Mouse (Mus musculus) bone marrow, adult 2 months (tissue): Measurements from ENCODE around the gene Il15ra.

Experiments used
- CTCF ChIP-seq: fragments of 200-500 bp; IDR thresholded peaks from 2 replicates; pipeline ENCODE4 v1.5.1; 2011; ENCODE audit warnings: low read length, control low read depth; ENCODE audit not compliant: control insufficient read depth, insufficient read depth
- POLR2A ChIP-seq: fragments of 200-500 bp; IDR thresholded peaks from 2 replicates; pipeline ENCODE4 v1.6.1; 2011; ENCODE audit warnings: low read depth, mild to moderate bottlenecking, control low read depth, low read length, borderline replicate concordance; ENCODE audit not compliant: control insufficient read depth

DNA sequence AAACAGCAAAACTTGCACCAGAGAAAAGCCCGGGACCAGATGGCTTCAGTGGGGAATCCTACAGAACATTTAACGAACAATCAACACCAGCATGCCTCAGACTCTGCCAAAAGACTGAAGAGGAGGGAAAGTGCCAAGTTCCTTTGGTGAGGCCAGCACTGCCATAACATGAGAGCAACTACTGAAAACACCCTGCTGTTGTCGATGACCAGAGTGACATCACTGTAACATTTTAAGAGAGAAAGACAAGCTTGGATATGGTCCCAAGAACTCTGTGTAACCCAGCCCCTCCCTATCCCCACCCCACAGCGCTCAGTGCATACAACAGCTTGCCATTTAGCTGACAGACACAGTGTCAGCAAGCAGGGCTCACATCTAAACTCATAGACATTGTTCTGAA lies 60.6 kb downstream of the Il15ra start:
- TF ChIP-seq CTCF (no peak), POLR2A (no peak)
